Mouse (Mus musculus) neural tube, embryonic 10.5 days (tissue): ENCODE measurements around the gene Cd86.

Experiments used
- DNase-seq: peaks from one replicate; pipeline ENCODE4 v3.0.0-alpha.2; 2017; ENCODE audit warnings: low spot score; ENCODE audit errors: extremely low spot score

Gene Cd86

GRCm38 (mm10) chr16:36665782-36666181 is at the start of gene Cd86:
TSS of gene Cd86 (minus strand) at chr16:36666081.
- no peak for DNase-seq

DNA sequence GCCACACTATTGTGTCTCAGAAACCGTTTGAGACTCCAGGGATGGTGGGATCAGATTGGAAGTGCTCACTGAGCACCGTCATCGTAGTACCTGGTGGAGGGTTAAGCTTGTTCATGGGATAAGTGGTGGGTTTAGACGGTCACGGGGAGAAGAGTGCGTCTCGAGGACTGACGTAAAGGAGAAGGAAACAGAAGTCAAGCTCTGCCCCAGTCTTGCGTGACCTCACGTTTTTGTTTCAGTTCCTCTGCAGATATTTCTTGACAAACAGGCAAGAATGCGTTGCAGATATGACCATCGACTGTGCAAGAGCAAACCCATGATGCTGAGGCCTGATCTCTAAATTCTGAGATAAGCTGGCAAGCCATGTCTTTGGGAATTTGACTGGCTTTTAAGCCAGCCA is 45.9 kb upstream of the Cd86 start:
- no peak for DNase-seq

- no peak for DNase-seq
Observed at GRCm38 (mm10) chr16:36710794-36711193, 44.9 kb upstream of the Cd86 start.

GRCm38 (mm10) chr16:36709405-36709804 is 43.5 kb upstream of the Cd86 start:
- DNase-seq, result no peak

- no peak for DNase-seq
Observed at GRCm38 (mm10) chr16:36708751-36709150, 42.9 kb upstream of the Cd86 start.

DNA sequence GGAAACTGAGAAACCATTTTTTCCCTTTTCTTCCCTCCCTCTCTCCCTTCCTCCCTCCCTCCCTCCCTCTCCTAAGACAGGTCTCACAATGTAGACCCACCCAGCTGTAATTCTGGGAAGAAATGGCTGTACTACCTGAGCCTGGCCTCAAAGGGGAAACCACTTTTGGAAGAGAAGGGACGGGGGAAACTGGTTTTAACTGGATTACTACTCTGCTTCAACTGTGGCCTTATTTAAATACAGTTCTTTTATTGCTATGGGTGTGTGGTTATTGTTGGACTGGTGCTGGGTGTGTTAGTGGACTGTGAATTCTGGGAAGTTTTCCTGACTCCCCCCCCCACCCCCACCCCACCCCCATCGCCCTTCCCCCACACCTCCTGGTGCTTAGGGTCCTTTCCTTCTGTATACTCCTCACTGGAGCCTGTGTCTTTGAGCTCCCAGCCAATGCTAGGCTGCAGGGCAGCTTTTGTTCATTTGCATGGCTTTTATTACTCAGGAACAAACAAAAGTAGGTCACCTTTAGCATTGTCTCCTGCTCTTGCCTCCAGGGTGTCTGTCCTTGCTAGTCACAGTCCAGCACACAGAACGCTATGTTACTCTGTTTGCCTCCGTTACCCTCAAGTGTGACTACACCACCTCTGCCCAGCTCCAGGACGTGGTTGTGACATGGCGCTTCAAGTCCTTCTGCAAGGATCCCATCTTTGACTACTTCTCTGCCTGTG is 42.0 kb upstream of the Cd86 start:
- no peak for DNase-seq

GRCm38 (mm10) chr16:36700484-36700883 is 34.6 kb upstream of the Cd86 start:
- no peak for DNase-seq

DNA sequence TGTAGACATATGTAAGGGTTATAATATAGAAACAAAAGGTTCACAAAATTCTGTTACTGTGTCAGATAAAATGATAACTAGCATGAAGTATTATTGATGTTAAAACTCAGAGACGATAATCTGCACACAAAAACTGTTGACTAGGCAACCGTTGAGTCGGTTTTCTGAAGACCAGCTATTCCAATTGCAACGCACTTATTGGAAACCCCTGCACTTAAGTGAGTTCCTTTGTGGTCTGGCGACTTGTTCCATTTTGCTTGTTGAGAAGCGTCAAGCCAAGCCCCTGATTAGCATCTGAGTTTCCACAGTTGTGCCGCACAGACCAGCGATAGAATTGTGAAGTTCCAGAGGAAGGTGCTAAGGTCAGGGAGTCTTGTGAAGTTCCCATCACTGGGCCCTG is 31.4 kb upstream of the Cd86 start:
- no peak for DNase-seq

DNA sequence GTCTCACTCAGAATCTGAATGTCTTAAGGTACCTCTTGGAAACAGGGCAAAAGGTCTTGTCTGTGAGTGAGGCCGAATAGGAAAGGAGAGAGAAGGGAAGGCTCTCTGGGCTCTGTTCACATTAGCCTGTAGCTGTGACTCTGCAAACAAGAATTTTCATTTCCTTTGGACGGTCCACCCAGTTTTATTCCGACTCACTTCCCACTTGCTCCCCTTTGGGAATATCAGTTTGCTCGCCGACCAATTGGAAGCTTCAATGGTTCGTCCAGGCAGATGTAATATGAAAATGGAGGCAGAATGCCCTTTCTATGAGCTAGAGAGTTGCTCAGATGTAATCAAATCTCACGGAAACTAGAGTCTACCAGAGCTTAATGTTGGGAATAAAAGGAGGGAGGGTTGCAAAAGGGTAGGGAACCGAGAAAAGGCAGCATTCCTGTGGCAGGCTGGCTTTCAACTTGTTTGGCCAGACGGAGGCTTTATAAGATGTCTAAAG is 29.0 kb upstream of the Cd86 start:
- no peak for DNase-seq

DNA sequence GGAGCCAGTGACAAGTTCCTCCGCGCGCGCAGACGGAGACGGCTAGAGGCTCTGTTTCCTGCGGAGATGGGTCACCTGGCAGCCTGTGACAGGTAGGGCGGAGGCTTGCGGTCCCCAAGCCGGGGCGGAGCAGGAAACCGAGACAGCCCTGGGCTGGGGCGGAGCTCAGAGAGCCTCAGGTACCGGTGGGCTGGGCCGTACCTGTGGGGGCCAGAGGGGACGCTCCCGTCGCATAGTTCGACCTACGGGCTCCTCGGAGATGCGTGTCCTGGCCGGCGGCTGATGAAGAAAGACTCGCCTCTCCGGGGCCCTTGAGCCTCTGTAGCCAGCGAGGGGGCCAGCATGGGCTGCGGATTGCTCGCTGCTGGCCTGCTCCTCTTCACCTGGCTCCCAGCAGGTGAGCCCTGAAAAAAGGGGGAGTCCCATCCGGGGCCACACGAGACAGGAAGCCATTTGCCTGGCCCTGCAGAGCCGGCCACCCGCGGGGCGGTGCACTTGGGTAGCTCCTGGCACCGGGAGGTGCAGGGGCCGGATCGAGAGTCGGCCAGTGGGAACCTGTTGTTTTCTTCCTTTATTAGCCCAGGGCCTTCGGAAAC is 28.0 kb upstream of the Cd86 start, which contains the start of gene Ildr1:
Gene Ildr1, plus strand, starts transcription at position 161 of the 596 bp plus-strand sequence.
- DNase-seq, result peak; percentile 29

DNA sequence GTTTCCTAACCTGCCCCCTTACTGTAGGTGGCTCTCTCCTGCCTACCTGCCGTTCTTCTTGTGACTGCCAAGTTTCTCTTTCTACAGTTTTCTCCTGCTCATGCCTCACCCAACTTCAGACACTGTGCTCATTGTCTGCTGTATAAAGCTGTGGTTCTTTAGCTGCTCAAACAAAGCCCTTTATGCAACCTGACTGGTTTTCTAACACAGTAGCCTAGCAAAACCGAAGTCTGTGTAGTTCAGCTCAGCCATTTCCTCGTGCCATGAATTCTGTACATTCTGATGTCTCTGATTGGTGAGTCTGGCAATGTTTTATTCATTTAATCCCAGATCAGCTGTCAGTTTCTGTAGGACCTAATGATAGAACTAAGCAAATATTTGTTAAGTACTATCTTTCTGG is 25.6 kb upstream of the Cd86 start:
- DNase-seq, result no peak

- no peak for DNase-seq
Observed at GRCm38 (mm10) chr16:36688076-36688475, 22.2 kb upstream of the Cd86 start.

- no peak for DNase-seq
Observed at GRCm38 (mm10) chr16:36684325-36684918, 18.5 kb upstream of the Cd86 start.

GRCm38 (mm10) chr16:36681829-36682228 is 15.9 kb upstream of the Cd86 start:
- DNase-seq, result no peak

DNA sequence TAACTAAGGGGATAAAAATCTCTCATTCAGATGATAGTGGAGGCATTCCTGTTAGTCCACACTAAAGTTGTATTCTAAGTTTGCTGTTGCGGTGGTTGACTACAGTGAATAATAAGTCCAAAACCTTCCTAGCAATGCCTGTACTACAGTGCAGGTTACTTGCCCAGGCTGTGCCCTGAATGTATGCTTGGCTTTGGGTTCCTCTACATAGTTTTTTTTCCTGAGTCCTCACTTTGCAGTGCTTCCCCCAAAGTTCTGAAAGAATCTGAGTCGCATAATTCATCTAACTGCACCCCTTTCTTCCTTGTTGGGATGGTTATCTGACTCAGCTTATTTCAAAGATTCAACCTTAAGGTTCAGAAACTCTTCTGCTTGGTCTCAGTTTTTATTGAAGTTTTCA is 10.0 kb upstream of the Cd86 start:
- DNase-seq, result no peak

GRCm38 (mm10) chr16:36675304-36675703 is 9.4 kb upstream of the Cd86 start:
- DNase-seq, result no peak

- no peak for DNase-seq
Observed at GRCm38 (mm10) chr16:36674457-36675204, 8.8 kb upstream of the Cd86 start.

DNA sequence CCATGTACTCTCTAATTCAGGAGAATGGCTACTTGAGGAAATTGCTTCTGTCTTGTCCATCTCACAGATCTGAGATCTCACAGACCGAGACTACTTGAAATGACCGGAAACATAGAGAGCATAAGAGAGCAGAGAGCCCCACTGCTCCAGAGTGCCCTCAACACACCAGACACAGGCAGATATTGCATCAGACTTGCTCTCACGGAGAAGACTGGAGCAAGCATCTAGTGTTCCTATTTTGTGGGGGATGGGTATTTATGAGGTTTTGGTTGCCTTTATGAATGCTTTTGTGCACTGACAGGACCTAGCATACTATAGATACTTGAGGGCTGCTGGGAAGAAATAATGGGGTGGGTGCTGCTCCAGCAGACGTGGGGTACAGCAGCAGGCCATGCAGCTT is 7.3 kb upstream of the Cd86 start:
- DNase-seq, result no peak

DNA sequence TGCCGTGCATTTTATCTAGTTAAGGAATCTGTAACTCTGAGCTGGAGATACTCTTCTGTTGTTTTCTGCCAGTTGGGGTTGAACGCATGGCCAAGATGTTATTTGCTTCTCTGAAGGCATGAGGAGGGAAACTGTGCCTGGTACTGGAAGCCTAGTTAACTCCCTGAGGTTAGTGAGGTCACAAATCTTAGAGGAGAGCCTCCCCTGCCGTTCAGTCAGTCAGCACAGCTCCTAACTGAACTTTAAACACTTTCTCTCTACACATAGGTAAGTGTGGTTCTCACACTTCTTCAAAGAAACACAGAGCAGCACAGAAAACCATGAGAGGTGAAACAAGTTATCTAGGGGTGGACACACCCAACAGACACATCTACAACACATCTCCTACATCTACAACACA is 4.7 kb upstream of the Cd86 start:
- no peak for DNase-seq

DNA sequence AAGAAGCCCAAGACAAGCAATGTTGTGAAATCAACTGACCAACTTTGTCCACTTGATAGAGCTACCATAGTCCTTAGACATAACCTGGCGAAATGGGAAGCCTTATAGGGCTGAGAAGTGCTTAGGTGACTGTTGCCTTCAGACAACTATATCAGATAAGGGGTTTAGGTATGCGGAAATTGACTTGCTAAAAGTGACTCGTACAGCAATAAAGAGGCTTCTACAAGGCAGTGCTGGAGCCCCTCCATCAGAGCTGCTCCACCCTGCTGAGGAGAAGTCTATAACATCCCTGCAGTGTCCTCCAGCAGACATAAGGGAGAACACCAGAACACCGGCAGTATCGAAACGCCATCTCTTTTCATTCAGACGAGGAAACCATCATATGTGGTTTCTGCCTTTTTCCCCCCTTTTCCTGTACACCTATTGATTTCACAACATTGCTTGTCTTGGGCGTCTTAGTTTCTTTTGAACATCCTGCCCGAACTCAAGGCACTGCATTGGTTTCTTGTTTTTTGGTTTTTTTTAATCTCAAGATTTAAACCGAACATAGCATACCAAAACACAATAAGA is 652 bp upstream of the Cd86 start:
- no peak for DNase-seq

GRCm38 (mm10) chr16:36663484-36663883 is 2.4 kb downstream of the Cd86 start:
- DNase-seq, result no peak

DNA sequence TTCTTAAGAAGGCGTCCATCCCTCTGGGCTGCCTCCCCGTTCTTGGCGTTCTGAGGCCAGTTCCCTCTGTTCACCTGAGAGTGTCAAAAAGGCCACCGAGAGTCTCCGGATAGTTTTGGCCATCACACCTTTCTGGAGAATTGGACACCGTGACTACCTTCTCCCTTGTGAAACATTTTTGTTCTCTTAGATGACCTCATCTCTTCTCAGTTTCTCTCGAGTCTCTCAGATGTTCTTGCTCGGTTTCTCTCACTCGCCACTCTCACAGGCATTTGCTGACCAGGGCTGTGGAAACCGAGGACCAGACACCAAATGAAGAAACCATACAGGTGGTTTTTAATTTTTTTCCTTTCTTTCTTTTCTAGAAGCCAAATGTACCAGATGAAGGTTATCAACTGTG is 4.6 kb downstream of the Cd86 start:
- no peak for DNase-seq
